Mouse (Mus musculus): ENCODE data around the gene Fbn1.

Gene Fbn1

GRCm38 (mm10) chr2:125507893-125508292 is at the start of gene Fbn1:
Gene Fbn1 (minus strand): TSS chr2:125507993.
- DNase-seq = no peak

DNA sequence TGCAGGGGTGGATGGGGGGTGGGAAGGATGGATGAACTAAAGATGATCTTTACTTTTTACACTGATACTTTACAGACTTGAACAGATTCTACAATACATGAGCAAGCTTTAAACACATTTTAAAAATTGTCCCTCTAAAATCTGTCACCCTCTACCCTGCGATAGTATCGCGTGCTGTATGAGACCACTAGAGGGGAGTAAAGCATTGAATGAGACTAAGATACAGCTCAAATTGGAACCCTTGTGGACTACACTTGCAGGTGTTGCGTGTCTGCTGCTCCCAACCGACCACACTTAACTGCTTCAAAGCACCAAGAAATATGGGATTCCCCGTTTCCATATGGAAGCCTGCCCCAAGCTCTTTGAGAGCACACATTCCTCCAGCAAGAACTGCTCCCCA is 48.0 kb upstream of the Fbn1 start:
- DNase-seq = no peak

DNA sequence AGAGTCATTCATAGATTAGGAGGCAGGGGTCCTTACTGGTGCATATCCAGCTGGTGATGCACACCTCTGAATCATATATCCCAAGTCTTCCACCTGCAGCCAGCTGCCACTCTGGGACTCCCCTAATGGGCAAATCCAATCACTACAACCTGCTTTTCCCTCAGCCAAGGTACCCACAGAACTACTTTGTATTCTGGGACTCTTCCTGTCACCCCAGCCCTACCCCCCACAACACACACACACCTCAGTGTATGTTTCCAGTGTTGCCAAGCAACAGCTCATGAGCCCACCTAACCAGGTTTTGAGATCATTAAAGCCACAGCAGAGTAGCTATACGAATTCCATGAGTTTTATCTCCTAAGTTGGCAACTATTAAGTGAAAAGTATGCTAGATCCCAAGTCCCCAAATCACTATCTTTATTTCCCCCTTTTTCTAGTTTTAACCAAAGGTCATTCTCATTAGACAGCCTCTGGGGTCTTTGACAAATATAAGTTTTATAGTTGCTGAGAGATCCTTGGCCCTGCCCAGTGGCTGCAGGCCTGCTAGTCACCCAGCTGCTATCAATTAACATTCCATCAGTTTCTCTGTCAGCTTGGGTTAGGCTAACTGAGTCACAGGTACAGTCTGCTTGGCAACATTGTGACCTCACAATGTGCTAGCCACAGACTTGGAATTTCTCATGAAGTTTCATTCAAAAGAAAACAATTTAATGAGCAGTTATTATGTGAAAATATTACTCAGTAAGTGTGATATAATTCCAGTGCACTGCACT is 41.2 kb upstream of the Fbn1 start:
- DNase-seq = no peak

DNA sequence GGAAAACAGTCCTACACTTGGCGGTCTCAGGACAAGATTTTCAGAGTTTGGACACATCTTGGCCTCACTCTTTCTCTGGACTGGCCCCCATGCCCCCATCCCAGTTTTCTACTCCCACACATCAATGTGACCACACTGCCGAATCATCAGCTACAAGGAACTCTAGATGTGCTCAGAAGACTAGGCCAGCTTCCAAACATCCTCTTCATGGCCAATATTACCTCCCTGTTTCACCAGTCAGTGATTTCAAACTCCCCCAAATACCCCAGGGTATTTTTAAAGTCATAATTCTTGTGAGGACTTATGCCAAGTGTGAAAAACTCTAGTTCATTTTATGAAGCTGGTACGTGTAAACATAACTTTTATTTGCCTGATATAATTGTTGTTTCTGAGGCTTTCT is 37.2 kb upstream of the Fbn1 start:
- no peak for DNase-seq

GRCm38 (mm10) chr2:125543646-125544045 is 35.9 kb upstream of the Fbn1 start:
- no peak for DNase-seq

- no peak for DNase-seq
Observed at GRCm38 (mm10) chr2:125541451-125541850, 33.7 kb upstream of the Fbn1 start.

DNA sequence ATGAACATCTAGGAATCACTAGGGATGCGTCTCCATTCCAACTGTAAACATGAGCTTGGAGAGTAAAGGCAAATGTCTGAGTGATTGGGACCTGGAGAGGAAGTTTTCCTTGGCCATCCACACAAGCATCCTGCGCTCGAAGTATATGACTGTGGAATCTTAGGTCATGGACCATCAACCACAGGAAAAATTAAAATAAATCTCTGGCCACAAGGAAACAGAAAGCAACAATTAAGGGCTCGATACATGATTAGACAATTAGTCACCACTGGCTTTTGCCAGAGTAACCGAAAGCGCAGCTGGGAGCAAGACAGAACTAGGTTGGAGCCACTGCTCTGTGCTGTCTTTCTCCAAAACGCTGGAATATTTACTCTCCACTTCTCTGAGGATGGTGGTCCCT is 32.8 kb upstream of the Fbn1 start:
- DNase-seq = no peak

GRCm38 (mm10) chr2:125539640-125540039 is 31.8 kb upstream of the Fbn1 start:
- DNase-seq = no peak

- no peak for DNase-seq
Observed at GRCm38 (mm10) chr2:125530665-125531064, 22.9 kb upstream of the Fbn1 start.

GRCm38 (mm10) chr2:125526566-125526965 is 18.8 kb upstream of the Fbn1 start:
- no peak for DNase-seq

DNA sequence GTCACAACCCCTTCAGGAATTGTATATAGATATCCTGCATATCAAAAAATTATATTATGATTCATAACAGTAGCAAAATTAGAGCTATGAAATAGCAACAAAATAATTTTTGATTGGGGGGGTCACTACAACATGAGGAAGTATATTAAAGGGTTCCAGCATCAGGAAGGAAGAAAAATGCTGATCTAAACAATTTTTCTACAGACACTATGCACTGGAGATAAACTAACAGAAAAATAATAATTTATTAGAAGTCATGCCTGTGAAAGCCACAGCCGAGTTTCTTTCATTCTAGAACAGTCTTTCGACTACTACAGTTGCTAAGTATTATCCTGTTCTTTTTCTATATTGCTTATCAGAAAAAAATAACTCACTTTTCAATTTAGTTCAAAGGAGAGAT is 17.7 kb upstream of the Fbn1 start:
- DNase-seq = no peak

GRCm38 (mm10) chr2:125516594-125516993 is 8.8 kb upstream of the Fbn1 start:
- no peak for DNase-seq

DNA sequence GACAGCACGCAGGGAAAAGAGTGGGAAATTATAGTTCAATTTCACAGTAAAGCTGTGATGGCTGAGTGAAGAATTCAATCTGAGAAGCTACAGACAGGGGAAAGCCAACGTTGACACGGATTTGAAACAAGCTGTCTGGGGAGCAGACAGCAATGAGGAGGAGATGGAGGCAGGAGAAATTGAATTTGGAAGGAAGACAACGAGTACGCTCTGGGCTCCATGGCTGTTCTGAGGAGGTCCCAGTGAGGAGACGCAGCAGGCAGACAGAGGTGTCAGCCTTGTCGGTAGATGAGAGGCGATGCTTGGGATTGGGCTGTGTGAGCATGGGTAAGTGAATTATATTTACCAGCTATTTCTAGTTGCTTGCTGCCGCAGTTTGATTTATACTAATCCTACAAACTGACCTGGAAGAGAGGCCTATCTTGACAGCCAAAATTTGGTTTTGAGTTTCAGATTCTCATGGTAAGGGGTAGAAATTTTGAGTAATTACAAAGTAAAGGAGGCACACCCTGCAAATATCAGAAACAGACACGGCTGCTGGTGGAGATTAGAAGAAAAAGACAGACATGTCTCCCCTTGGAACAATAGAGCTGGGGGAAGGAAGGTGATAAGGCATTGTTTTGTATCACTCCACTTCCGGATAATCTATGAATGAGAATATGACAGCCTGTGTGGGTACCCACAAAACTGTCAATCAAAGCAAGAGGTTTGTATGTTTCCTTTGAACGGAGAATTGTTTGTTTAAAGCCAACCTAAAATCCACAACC is 7.7 kb upstream of the Fbn1 start:
- DNase-seq = no peak

DNA sequence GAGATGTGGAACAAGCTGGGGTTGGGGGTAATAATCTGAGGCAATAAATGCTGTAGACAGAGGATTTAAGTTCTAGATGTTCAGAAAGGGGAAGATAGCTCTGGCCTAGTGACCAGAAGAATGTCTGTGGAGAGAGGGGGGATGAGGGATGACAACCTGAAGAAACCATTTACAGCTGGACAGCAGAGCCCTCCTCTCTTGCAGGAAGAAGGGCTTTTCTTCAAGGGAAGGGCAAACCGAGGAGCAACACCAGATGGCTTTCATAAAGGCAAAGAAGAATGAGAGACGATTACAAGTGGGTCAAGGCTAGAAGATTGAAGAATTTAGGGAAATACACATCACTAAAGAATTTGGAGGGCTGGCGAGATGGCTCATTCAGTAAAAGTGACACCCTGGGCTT is 6.6 kb upstream of the Fbn1 start:
- DNase-seq = no peak

GRCm38 (mm10) chr2:125512544-125512943 is 4.8 kb upstream of the Fbn1 start:
- no peak for DNase-seq

- no peak for DNase-seq
Observed at GRCm38 (mm10) chr2:125511898-125512297, 4.1 kb upstream of the Fbn1 start.

DNA sequence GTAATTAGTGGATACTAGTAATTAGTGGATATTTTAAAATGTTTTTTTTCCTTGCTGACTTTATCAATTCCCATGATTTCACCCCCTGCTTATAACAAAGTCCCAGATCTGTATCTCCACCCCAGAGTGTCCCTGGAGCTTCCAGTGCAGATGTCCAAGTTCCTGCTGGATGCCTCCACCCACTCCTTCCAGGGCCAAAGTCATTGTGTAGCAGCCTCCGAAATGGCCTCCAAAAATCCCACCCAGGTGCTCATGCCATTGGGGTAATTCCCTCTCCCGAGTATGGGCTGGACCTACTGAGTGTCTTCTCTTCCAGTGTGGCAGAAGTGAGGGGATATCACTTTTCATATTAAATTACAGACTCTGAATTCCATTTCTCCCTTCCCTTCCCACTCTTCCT is 3.0 kb upstream of the Fbn1 start:
- no peak for DNase-seq

DNA sequence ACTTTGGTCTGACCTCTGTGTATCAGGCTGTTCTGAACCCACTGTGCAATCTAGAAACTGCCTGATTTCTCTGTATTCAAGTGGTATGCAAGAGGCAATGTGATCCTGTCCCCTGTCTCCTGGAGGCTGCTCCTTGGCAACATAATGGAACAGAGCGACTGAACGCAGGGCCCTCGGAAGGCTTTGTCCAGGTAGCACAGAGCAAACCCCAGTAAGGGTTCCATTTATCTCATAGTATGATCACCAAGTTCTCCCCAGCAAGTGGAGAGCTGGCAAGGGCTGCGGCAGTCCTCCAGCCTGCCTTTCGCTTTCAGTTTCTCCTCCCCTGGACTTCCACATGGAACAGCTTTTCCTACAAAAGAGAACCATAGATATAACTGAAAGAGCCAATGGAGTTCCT is 588 bp upstream of the Fbn1 start:
- DNase-seq = no peak

DNA sequence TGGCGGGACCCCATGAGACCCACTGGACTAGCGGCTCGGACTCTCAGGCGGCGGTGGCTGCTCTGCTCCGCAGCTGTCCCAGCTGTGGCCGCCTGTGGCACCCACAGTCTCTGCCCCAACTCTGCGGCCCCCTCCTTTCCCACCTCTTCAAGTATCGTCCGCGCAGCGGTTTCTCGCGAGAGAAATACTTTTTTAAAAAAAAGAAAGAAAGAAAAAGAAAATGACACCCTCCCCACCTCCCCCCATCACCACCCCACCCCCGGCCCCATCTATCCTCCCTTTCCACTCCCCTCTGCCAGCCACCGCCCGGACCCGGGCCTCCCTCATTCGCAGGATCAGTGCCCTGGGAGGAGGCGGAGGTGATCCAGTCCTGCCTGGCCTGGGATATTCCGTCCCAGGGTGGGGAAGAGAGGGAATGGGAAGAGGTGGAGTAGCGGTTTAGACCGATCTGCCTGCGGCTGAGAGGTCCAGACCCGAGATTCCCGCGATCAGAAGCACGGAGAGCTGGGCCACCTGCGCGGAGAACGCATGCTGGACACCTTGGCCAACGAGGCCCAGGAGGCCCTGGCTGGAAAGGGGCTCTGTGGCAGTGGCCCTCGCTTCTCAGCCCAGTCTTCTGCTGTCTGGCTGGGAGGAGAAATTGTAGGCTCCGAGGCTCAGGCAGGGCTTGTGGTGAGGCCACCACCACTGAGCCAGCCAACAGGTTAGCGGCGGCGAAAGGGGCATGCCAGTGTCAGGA is 1.3 kb downstream of the Fbn1 start:
- no peak for DNase-seq

DNA sequence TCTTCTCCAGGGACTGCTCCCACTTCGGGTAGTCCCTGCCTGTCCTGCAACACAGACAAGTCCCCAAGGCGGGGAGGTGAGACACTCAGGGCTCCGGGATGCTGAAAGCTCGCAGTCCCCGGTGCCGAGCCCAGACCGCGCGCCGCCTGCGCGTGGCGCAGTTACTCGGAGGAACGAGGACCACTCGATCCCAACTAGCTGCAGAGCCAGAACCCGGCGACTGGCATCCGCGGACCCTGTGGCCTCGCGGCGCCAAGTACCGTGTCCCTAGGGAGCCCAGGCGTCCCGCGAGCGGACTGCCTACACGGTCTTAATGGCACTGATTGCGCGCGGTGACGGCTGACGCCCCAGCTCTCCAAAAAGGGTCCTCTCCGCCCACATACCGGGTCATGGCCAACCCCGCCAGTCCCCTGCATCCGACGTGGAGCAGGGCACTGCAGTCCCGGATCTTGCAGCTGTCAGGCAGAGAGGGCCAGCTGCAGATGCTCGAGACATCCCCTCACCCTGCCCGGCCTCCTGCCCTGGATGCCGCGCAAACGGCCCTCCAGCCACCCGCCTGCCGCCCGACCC is 2.0 kb downstream of the Fbn1 start:
- DNase-seq = peak in 1 of 2 experiments; percentile 8

DNA sequence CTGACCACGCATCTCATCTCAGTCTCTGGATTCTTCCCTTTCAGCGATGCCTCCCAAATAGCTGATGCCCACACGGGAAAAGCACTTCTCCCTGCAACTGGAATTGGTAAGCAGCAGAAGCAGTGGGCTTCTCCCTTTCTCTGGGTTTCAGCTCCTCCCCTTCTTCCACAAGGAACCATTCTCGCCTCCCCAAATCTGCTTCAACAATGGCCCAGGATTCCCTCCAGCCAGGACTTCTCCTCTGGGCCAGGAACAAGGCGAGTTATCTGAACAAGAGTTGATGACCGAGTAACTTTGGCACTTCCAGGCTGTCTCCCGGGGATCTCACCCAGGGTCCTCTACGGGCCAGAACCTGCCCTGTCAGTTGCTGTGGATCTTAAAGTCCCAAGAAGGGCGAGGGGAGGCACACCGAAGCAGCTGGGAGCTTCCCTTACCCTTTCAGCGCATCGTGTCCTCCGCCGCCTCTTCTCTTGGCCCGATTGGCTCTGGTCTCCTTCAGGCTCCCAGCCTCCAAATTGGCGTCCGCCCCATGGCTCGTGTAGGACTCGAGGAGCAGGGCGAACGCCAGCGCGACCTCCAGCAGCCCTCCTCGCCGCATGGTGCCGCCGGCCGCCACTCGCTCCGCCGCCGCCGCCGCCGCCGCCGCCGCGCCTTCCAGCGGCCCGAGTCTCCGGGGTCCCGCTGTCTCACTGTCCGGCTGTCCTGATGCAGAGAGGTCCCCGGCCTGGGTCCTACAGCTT is 2.6 kb downstream of the Fbn1 start, which contains the start of gene Gm9913:
Gm9913 (plus strand) TSS at position 84 of the 740 bp plus-strand sequence.
- peak; percentile 5 to 8 for DNase-seq

- DNase-seq = no peak
Observed at GRCm38 (mm10) chr2:125501526-125501925, 6.3 kb downstream of the Fbn1 start.

DNA sequence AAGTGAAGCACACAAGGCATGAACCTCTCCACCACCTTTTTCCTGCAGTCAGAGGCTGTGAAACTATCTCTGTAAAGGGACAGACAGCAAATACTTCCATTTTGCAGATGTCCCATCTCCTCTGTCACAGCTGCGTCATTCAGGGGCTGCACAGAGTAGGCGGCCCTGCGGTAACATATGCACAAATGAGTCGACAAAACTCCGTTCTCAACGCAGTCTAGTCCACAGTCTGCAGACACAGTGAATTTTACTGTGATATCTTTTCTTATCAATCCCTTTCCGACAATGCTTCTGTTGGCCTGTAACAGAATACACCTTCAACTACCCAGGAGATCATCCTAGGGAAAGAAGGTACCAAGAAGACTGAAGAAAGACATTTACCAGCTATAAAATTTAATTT is 9.6 kb downstream of the Fbn1 start:
- DNase-seq = no peak
